Mouse (Mus musculus) liver, embryonic 12.5 days (tissue): ENCODE results near the gene Rhbdf1. TPM values are rescaled to one million over a fixed set of nuclear protein-coding genes. Genes with fewer than 3 reads are reported as not detected.

Experiments used
- ATAC-seq: fragments of 200-750 bp; cut with Nextera tagmentation; 2 replicates; pipeline ENCODE4 v1.8.0; 2017; ENCODE audit warnings: moderate number of reproducible peaks, mild to moderate bottlenecking, moderate library complexity
- H3K27ac ChIP-seq: fragments of 300-500 bp; sonication (generic); 2 replicates; pipeline ENCODE4 v1.5.1; 2016; ENCODE audit warnings: mild to moderate bottlenecking
- H3K27me3 ChIP-seq: fragments of 300-500 bp; sonication (generic); replicated peaks from 2 replicates; pipeline ENCODE4 v1.6.1; 2016; ENCODE audit warnings: mild to moderate bottlenecking, moderate library complexity
- H3K36me3 ChIP-seq: fragments of 300-500 bp; sonication (generic); 2 replicates; pipeline ENCODE4 v1.6.1; 2016; ENCODE audit warnings: mild to moderate bottlenecking, moderate library complexity
- H3K4me1 ChIP-seq: fragments of 300-500 bp; sonication (generic); 2 replicates; pipeline ENCODE4 v1.6.1; 2016
- H3K4me2 ChIP-seq: fragments of 300-500 bp; sonication (generic); 2 replicates; pipeline ENCODE4 v1.6.1; 2016; ENCODE audit warnings: mild to moderate bottlenecking, moderate library complexity
- H3K4me3 ChIP-seq: fragments of 300-500 bp; sonication (generic); 2 replicates; pipeline ENCODE4 v1.5.1; 2016; ENCODE audit warnings: mild to moderate bottlenecking, moderate library complexity
- H3K9ac ChIP-seq: fragments of 300-500 bp; sonication (generic); 2 replicates; pipeline ENCODE4 v1.6.1; 2016; ENCODE audit warnings: mild to moderate bottlenecking, moderate library complexity
- H3K9me3 ChIP-seq: fragments of 300-500 bp; sonication (generic); replicated peaks from 2 replicates; pipeline ENCODE4 v1.6.1; 2016; ENCODE audit warnings: mild to moderate bottlenecking, moderate library complexity
- WGBS: fragments of 180-500 bp; shearing (Covaris S2); methylation state at CpG from one replicate; pipeline ENCODE4 v1.1.7; 2016; ENCODE audit not compliant: insufficient replicate concordance; 5-methylcytosine and 5-hydroxymethylcytosine counted together
- polyA plus RNA-seq: library from polyadenylated mRNA; unstranded; fragments of >200 nt; fragmentation: Nextera tagmentation; extraction: Ambion mirVana; gene quantifications from 2 replicates; pipeline ENCODE4 v1.2.1, GENCODE M21; 2016

Rhbdf1 gene
- polyA plus RNA-seq, 1 experiment from 2014 or later = 12.0 TPM

DNA sequence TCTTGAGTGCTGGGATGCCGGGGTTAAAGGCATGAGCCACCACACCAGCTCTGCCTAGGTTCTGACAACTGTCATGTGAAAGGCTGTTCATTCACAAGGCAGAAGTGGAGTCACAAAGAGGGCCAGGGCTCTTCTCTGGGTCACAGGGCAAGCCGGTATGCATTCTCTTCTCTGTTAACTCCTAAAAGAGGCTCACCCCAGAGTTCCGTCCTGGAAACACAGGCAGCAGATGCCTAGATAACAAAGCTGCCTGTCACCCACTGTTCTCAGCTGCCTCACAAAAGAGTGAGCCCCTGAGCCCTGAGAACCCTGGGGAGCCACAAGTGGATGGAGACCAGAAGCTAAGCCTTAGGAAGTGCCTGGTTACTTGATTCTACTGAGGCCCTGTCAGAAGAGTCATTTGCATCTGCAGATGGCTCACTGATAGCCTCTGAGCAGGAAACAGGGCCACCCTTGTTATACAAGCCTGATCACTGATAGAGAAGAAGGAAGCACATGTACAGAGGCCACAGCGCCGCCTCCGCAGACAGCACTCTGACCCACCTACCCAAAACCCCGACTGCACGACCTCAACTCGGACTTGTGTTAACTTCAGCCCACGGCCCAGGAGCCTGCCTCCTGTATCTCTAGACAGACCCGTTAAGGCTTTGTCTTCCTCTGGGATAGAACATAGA, 26.1 kb downstream of the Rhbdf1 start:
- H3K4me3 ChIP-seq = no peak overlapping the region
- H3K27me3 ChIP-seq = 0 out of 2 replicates have a peak, but pooled peaks cover 2% of the 10 kb centered on the region
- no peaks in the 10 kb centered on the region for H3K36me3 ChIP-seq
- peak overlapping the region; percentile 3; the same call in 1 of the 2 replicates for H3K4me2 ChIP-seq
- 9% methylated on average over 11 of the region's 11 CpGs for WGBS
- peak; percentile 26; the same call in 1 of the 2 replicates for ATAC-seq
- peaks cover 58% of the 10 kb centered on the region for H3K4me1 ChIP-seq
- H3K27ac ChIP-seq = no peak overlapping the region
- no peaks in the 10 kb centered on the region for H3K9me3 ChIP-seq
- H3K9ac ChIP-seq = peak overlapping the region; percentile 47; the same call in 1 of the 2 replicates

DNA sequence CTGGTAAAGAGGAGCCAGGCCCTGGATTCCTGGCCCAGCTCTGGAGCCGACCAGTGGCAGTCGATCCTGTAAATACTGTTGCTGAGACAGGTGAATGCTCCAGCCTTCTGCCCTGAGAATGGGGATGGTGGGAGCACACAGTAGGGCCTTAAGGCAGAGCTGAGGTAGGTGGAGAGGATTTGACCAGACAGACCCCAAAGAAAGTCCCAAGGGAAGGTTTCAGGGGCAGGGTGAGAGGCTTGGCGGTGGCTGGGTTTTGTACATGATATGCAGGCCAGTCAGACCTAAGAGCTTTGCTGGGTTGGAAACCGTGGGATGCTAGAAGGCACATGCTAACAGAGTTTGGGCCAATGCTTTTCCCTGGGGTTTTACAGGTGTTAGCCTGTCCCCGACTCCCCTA, 27.5 kb downstream of the Rhbdf1 start:
- no peak overlapping the region for H3K4me2 ChIP-seq
- ATAC-seq = no peak
- WGBS = 77% methylated on average over 5 of the region's 5 CpGs
- H3K9me3 ChIP-seq = no peaks in the 10 kb centered on the region
- no peak overlapping the region for H3K9ac ChIP-seq
- H3K36me3 ChIP-seq = no peaks in the 10 kb centered on the region
- H3K4me1 ChIP-seq = peaks cover 46% of the 10 kb centered on the region
- no peak overlapping the region for H3K27ac ChIP-seq
- 0 out of 2 replicates have a peak, but pooled peaks cover 6% of the 10 kb centered on the region for H3K27me3 ChIP-seq
- no peak overlapping the region for H3K4me3 ChIP-seq

DNA sequence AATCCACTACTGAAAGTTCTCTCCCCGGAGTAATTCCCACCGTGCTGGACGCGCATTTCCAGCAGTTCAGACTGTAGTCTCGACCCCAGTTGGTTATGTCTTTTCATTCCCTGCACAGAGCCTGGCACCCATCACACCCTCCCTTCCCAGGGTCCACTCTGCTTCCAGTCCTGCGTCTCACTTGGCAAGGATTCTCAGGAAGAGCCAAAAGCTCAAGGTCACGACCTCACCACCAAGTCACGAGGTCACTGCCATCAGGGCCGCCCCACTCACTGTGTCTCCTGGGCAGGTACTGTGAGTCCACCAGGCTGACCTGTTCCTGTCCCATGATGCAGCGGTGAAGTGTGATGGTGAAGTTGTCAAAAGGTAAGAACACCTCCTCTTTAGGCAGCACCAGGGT, 28.0 kb downstream of the Rhbdf1 start:
- Histone ChIP-seq H3K4me2 (no peak overlapping the region), H3K4me3 (no peak overlapping the region), H3K36me3 (no peaks in the 10 kb centered on the region), H3K9ac (no peak overlapping the region), H3K9me3 (no peaks in the 10 kb centered on the region), H3K27ac (no peak overlapping the region), H3K4me1 (peaks cover 41% of the 10 kb centered on the region), H3K27me3 (0 out of 2 replicates have a peak, but pooled peaks cover 6% of the 10 kb centered on the region)
- WGBS = 76% methylated on average over 10 of the region's 10 CpGs
- no peak for ATAC-seq

DNA sequence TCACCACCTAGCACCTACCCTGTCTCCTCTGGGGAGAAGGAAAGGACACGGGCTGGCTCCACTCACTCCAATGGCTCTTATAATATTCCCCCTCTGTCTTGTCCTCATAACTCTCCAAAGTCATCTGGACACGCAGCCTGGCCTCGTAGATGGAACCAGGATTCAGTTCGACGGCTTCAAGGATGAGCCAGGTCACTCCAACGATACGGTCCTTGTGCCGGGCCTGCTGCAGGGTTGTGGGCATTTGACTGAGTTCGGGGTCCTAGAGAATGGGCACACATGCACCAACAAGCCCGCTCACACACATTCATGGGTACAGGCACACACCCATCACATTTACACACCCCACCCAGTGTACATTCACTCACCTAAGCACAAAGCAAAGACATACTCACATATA, 28.9 kb downstream of the Rhbdf1 start:
- Histone ChIP-seq H3K27ac (no peak overlapping the region), H3K4me3 (no peak overlapping the region), H3K27me3 (0 out of 2 replicates have a peak, but pooled peaks cover 6% of the 10 kb centered on the region), H3K9ac (no peak overlapping the region), H3K36me3 (no peaks in the 10 kb centered on the region), H3K9me3 (no peaks in the 10 kb centered on the region), H3K4me2 (no peak overlapping the region), H3K4me1 (peaks cover 32% of the 10 kb centered on the region)
- WGBS = 77% methylated on average over 10 of the region's 10 CpGs
- no peak for ATAC-seq

DNA sequence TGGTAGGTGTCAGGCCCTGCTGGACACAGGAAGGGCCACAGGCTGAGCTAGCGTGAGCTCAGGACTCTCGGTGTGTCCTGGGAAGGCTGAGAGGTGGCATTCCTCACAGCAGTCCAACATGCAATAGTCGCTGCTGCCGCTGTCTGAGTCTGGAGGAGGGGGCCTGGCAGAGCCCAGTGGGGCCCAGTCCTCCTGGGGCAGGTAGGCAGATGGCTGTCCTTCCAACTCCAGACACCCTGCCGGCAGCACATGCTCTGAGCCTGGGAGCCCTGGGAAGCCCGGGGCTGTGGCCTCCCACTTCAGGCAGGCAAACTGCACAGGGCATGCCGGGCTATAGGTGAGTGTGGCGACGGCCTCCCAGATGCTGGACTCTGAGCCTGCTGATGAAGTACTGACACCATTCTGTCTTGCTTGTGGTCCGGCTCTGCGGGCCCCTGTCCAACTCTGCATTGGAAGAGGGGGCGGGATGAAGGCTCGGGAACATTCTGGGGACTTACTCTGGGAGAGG, 31.4 kb downstream of the Rhbdf1 start:
- Histone ChIP-seq H3K27ac (no peak overlapping the region), H3K9ac (no peak overlapping the region), H3K9me3 (no peaks in the 10 kb centered on the region), H3K36me3 (no peaks in the 10 kb centered on the region), H3K27me3 (0 out of 2 replicates have a peak, but pooled peaks cover 6% of the 10 kb centered on the region), H3K4me1 (peaks cover 7% of the 10 kb centered on the region), H3K4me2 (no peak overlapping the region), H3K4me3 (no peak overlapping the region)
- WGBS = 81% methylated on average over 13 of the region's 13 CpGs
- no peak for ATAC-seq

DNA sequence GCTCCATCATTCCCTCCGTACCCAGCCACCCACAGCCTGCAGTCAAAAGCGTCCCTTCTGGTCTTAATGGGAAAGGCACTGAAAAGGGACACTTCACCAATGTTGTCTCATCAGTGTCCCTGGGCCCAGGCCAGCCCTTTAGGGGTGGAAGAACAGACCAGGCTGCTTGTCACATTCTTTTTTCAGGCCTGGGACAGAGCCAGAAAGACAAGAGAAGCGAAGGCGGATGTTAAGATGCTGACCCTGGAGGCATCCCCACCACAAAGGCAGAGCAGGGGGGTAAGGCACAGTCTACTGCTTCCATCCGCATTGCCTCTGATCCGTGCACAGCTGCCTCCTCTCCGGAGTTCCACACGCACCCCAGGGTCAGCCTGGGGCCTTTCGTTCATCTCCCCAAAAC, 32.0 kb downstream of the Rhbdf1 start:
- Histone ChIP-seq H3K27ac (no peak overlapping the region), H3K27me3 (0 out of 2 replicates have a peak, but pooled peaks cover 6% of the 10 kb centered on the region), H3K9ac (no peak overlapping the region), H3K4me1 (0 out of 2 replicates have a peak, but pooled peaks cover 1% of the 10 kb centered on the region), H3K36me3 (no peaks in the 10 kb centered on the region), H3K4me3 (no peak overlapping the region), H3K4me2 (no peak overlapping the region), H3K9me3 (no peaks in the 10 kb centered on the region)
- ATAC-seq = no peak
- WGBS = 79% methylated on average over 9 of the region's 9 CpGs

DNA sequence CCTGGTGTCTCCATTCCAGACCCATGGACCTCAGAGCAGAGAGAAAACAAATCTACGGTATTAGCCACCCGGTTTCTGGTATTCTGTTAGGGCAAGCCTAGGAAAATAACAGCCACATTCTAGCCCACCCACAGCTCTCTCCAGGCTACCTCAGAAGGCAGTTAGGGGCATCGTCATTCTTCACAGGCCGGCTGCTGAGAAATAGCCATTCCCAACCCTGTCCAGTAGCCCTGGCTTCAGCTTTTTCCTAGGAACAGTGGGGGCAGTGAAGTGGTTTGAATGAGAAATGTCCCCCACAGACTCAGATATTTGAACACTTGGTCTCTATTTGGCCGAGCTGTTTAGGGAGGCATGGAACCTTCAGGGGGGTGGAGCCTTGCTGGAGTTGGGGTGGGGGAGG, 32.7 kb downstream of the Rhbdf1 start:
- no peak overlapping the region for H3K4me2 ChIP-seq
- H3K4me1 ChIP-seq = no peaks in the 10 kb centered on the region
- H3K9ac ChIP-seq = no peak overlapping the region
- ATAC-seq = no peak
- 0 out of 2 replicates have a peak, but pooled peaks cover 11% of the 10 kb centered on the region for H3K27me3 ChIP-seq
- no peaks in the 10 kb centered on the region for H3K36me3 ChIP-seq
- H3K9me3 ChIP-seq = no peaks in the 10 kb centered on the region
- 80% methylated on average over 5 of the region's 5 CpGs for WGBS
- H3K4me3 ChIP-seq = no peak overlapping the region
- H3K27ac ChIP-seq = no peak overlapping the region

DNA sequence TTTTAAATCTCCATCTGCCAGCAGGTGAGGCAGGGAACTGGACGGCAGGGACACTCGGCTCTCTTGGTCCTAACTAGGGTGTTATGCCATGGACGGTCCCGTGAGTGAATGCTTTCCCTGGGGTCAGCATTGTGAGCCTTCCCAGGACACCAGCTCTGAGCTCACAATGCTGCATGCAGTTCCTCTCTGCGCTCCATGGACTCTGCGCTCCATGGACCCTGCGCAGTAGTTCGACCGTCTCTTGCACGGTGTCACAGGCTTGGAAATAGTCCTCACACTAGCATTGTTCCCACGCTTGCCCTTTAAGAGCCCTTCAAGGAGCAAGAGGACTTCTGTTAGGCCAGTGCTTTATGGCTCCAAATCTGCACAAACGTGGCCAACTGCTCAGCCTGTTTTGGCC, 33.2 kb downstream of the Rhbdf1 start:
- no peaks in the 10 kb centered on the region for H3K36me3 ChIP-seq
- no peaks in the 10 kb centered on the region for H3K9me3 ChIP-seq
- H3K27me3 ChIP-seq = 0 out of 2 replicates have a peak, but pooled peaks cover 11% of the 10 kb centered on the region
- ATAC-seq = no peak
- no peaks in the 10 kb centered on the region for H3K4me1 ChIP-seq
- H3K9ac ChIP-seq = no peak overlapping the region
- WGBS = 77% methylated on average over 12 of the region's 12 CpGs
- H3K4me2 ChIP-seq = no peak overlapping the region
- H3K27ac ChIP-seq = no peak overlapping the region
- no peak overlapping the region for H3K4me3 ChIP-seq

DNA sequence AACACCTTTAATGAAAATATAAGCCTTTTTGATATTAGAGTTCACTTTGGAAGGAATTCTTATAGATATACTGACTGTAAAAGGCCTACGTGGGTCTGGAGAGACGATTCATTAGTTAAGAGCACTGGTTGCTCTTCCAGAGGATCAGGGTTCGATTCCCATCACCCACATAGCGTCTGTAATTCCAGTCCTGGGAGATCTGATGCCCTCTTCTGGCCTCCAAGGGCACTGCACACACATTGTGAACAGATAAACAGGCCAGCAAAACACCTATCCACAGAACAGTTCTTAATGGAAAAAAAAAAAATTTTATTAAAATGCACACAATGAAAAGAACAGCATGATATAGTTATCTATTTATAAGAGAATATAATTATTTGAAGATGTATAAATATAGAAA, 34.8 kb downstream of the Rhbdf1 start:
- Histone ChIP-seq H3K4me1 (no peaks in the 10 kb centered on the region), H3K4me2 (no peak overlapping the region), H3K36me3 (no peaks in the 10 kb centered on the region), H3K27me3 (0 out of 2 replicates have a peak, but pooled peaks cover 11% of the 10 kb centered on the region), H3K9ac (no peak overlapping the region), H3K4me3 (no peak overlapping the region), H3K9me3 (no peaks in the 10 kb centered on the region), H3K27ac (no peak overlapping the region)
- ATAC-seq = no peak
- 68% methylated on average over 4 of the region's 4 CpGs for WGBS

DNA sequence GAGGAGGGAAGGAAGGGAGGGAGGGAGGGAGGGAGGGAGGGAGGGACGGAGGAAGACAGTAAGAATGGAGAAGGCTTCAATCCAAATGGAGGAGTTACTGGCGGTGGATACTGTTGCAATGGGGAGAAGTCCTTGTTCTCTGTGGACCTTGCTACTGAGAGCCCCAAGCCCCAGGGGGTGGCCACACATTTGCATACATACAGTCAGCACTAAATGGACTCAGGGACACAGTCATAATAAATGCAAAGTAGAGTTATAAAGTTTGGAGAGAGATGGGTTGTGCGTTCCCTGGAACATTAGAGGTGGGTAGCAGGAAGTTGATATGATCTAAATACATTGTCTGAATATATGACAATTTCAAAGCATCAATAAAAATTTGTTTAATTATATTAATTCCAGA, 36.1 kb downstream of the Rhbdf1 start:
- H3K27me3 ChIP-seq = 0 out of 2 replicates have a peak, but pooled peaks cover 16% of the 10 kb centered on the region
- no peaks in the 10 kb centered on the region for H3K9me3 ChIP-seq
- 73% methylated on average over 3 of the region's 3 CpGs for WGBS
- H3K4me3 ChIP-seq = no peak overlapping the region
- H3K27ac ChIP-seq = no peak overlapping the region
- H3K9ac ChIP-seq = no peak overlapping the region
- no peaks in the 10 kb centered on the region for H3K4me1 ChIP-seq
- ATAC-seq = no peak
- no peak overlapping the region for H3K4me2 ChIP-seq
- no peaks in the 10 kb centered on the region for H3K36me3 ChIP-seq

DNA sequence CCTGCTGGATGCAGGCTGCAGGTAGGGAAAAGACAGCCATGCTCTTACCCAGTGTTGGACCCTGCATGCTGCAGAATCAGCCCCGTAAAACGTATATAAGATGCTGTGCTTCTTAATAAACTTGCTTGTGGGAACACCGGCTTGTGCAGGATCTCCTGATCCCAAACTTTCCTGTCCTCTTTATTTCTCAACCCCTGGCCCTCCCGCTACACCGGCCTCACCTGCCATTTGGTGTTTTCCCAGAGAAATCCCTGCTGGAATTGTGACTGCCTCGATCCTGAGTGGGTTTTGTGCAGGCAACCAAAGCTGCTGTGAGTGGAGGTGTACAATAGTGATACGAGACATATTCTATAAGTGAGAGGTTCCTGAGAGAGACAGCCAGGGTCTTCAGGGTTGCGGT, 37.6 kb downstream of the Rhbdf1 start:
- Histone ChIP-seq H3K36me3 (no peaks in the 10 kb centered on the region), H3K4me1 (no peaks in the 10 kb centered on the region), H3K4me2 (no peak overlapping the region), H3K27me3 (0 out of 2 replicates have a peak, but pooled peaks cover 11% of the 10 kb centered on the region), H3K9me3 (no peaks in the 10 kb centered on the region), H3K4me3 (no peak overlapping the region), H3K9ac (no peak overlapping the region), H3K27ac (no peak overlapping the region)
- no peak for ATAC-seq
- 76% methylated on average over 8 of the region's 8 CpGs for WGBS

DNA sequence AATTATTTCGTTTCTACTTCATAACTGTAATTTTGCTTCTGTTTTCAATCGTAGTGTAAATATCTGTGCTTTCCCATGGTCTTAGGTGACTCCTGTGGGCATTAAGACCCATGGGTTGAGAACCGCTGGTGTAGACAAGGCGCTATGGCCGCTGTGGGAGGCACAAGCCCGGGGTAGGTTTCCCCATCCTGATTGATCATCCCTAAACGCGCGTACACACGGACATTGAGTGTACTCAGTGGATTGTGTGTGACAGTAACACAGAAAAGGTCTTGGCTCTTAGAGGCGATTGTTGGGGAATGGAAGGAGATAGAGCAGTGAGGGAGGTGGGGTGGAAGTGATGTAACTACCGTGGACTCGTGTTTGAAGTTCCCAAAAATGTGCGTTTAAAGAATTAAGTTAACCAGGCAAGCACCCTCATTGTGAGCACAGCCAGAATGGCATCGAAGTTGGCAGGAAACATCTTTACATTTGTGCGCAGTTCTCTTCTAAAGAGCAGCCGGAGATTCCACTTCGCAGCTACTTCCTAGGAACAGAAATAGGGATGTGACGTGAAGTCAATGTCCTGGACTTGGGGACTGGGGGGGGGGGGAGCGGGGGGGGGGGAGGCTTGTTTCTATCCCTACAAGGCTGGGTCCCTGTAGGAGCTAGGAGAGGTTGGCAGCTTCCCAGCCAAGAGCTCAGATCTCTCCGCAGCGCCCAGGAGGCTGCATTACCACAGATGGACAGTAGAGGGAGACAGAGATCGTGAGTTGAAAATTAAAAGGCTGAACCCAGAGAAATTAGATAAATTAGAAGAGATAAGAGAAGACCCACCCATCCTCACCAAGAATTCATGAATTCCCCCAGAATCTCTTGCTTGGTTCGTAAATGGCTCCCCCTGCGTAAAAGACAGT, 39.9 kb downstream of the Rhbdf1 start:
- 41% methylated on average over 25 of the region's 25 CpGs for WGBS
- H3K9ac ChIP-seq = no peak overlapping the region
- ATAC-seq = no peak

More for the DNA sequence above, 39.9 kb downstream of the Rhbdf1 start:
- H3K27me3 ChIP-seq = peaks cover 16% of the 10 kb centered on the region; the same call in 1 of the 2 replicates
- H3K4me1 ChIP-seq = no peaks in the 10 kb centered on the region
- H3K36me3 ChIP-seq = no peaks in the 10 kb centered on the region
- no peaks in the 10 kb centered on the region for H3K9me3 ChIP-seq
- no peak overlapping the region for H3K4me2 ChIP-seq
- H3K4me3 ChIP-seq = no peak overlapping the region
- no peak overlapping the region for H3K27ac ChIP-seq
